Mouse (Mus musculus) olfactory bulb, adult 2 months (tissue): ENCODE data around the gene Mtmr12.

Experiments used
- CTCF ChIP-seq: fragments of 200-500 bp; IDR thresholded peaks from 2 replicates; pipeline ENCODE4 v1.5.1; 2012; ENCODE audit warnings: low read depth, mild to moderate bottlenecking, low read length, moderate library complexity; ENCODE audit not compliant: insufficient read depth
- POLR2A ChIP-seq: fragments of 200-500 bp; IDR thresholded peaks from 2 replicates; pipeline ENCODE4 v1.6.1; 2012; ENCODE audit warnings: mild to moderate bottlenecking, low read depth, low read length, moderate library complexity; ENCODE audit not compliant: insufficient read depth

GRCm38 (mm10) chr15:12231462-12231861 lies 26.6 kb downstream of the Mtmr12 start:
- TF ChIP-seq CTCF (no peak), POLR2A (no peak)
